Mouse (Mus musculus) central nervous system, embryonic 18 days (tissue): Measurements from ENCODE around the gene Apon. TPM values are rescaled to one million over a fixed set of nuclear protein-coding genes. Genes with fewer than 3 reads are reported as not detected.

Experiments used
- polyA plus RNA-seq: library from polyadenylated mRNA; depleted of rRNA; stranded (reverse); fragments of >200 nt; gene quantifications from 2 replicates; pipeline ENCODE4 v1.2.3, GENCODE M21; 2012; rRNA removed

Apon gene
- polyA plus RNA-seq: 0.12 TPM in 2 replicates

DNA sequence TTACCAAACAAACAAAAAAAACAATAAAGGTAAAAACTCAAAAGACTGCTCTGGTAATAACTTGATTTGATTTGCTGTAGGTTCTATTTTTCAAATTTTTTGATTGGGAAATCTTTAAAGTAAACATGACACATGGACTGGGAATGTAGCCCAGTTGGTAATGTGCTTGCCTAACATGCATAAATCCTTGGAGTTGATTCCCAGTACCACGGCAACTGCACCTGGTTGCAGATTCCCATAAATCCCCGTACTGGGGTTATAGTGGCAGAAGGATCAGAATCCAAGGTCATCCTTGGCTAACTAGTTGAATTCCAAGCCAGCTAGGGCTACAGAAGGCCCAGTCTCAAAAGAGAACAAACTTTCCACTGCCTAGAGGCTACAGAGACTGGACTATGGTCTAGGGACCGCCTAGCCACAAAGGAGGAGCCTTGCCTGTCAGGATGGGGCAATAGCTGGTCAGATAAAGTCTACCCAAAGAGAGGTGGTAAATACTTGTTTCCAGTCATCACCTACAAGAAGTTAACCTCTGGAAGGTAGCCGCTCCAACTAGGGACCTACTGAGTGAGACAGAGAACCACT, at the start of gene Apon:
TSS of gene Apon (plus strand) at position 420 of the 579 bp plus-strand sequence.

DNA sequence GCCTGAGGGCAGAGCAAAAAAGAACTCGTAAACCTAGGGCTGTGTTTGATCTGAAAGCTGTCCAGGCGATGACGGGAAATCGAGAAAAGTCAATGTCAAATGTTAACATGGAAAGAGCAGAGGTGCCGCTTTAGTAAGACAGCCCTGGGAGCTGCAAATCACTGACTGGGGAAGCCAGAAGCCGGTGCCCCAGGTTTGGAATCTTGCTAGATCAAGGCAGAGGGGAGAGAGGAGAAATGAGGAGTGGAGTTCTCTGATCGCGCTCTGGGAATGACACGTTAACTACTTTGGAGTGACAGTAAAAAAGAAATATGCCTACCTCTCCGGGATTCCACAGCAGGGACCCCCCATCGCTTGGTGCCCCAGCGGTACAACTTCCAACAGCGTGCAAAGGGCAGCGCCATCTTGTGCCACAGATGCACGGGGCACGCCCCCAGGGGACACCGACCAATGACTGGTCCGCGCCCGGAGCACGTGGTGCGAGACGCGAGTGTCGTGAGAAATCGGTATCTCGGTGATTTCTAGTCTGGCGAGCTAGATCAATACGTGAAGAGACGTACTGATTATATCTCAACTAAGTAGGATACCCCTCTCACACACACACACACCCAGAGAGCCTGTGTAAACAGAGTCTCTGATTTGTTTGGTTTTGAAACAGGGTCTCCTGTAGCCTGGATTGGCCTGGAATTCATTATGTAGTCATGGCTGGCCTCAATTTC, 42.3 kb upstream of the Apon start, which contains the start of gene Spryd4:
TSS of gene Spryd4 (minus strand) at position 418 of the 719 bp plus-strand sequence.

DNA sequence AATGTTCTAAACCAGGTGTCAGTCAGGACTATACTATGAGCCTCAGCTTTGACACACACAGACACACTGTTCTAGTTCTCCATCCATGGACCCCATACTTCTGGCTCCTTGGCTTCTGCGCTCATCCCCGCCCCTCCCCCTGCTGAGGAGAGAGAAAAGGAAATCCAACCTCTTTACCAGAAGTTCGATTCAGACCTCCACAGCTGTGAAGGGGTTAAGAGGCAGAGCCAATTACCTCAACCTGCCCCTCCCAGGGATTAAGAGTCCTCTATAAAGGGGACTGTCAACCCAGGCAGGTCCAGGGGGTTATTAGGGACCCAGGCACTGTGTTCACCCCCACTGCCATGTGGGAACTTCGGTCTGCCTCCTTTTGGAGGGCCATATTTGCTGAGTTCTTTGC, 28.4 kb upstream of the Apon start, which contains the start of gene Mip:
TSS of gene Mip (plus strand) at position 301 of the 400 bp plus-strand sequence.

DNA sequence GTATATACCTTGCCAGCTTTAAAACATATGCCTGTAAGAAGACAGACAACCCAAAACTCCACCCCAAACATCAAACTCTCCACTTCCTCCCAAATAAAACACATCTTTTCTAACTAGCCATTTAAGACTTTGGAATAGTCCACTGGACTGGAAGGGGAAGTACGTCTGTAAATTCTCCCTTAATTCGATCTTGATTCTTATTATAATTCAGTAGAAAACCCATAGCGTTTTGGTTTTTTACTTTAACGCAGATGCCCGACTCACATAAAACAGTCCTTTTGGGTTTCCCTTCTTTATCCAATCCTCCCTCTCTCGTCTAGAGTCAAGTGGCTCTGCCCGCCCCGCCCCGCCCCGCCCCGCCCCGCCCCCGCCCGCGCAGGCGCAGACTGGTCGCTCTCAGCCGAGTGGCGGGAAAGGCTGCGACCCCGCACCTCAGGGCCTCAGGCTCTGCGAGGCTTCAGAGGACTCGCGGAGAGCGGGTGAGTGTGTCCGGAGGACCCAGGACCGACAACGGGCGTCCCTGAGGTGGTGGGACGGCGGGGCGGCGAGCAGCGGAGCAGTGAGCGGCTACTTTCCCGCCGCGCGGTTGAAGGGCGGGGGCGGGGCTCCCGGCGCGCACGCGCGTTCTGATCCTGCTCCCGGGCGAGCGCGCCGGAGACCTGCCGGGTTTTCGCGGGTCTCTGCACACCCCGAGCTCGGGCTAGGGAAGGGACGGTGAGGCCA, 22.0 kb upstream of the Apon start, which contains the start of gene Timeless:
TSS of gene Timeless (plus strand) at position 369 of the 723 bp plus-strand sequence.

DNA sequence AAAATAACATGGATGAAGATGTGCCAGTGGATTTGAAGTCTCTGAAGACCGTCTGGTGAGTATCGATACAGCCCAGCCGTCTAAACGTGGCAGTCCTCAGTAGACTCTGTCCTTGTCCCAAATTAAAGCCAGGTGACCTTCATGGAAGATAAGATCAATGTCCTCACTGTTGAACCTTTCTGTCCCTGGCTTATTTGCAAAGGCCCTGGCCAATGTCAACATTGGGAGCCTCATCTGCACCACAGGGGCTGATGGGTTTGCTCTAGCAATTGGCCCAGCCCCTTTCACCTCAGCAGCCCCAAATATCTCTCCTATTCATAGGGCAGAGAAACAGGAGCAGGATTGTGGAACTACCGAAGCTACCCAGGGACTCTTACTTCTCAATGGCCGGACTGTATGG, 14.5 kb downstream of the Apon start, which contains the start of gene Apof:
TSS of gene Apof (plus strand) at position 301 of the 400 bp plus-strand sequence.

DNA sequence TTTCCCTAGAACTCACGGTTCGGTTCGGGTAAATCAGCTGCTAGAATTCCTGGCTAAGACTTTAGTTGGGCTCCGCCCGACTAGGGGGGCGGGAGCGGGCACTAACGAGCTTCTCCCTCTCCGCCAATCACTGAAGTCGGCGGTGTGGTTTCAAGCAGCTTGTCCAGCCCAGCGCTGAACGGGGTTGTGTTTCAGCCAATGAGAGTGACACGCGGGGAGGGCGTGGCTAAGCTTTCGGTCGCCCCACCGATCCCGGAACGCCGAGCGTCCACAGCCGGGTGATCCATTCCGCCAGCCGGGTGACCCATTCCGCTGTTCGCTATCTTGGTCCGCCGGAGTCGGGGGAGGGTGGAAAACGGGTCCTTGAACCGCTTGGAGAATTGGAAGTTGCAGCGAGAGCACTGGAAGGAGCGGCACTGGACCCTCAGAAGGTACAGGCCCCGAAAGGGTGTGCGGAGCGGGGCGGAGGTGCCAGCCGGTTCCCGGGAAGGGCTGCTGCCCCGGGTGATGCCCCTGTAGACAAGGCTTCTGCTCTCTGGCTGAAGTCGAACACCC, 16.5 kb downstream of the Apon start, which contains the start of gene Stat2:
TSS of gene Stat2 (plus strand) at position 273 of the 555 bp plus-strand sequence.

DNA sequence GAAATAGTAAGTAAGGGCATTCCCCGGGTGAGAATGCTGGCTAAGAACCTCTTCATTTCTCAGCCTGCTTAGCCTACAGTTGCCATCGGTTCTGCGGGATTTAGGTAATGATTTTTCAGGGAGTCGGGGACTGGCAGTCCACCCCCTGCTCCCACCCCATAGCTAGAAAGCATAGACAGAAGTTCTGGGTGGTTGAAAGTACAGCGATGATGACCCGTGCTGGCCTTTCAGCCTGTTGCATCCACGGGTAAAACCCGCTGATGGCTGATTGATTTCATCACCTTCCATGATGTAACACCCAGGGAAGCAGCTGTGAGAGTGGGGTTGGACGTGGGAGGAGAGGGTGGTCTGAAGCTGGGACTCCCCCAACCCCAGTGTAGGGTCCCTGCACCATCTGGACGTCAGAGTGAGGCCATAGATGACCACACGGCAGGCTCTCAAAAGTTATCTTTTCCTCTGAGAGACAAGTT, 44.8 kb downstream of the Apon start, which contains the start of gene Il23a:
TSS of gene Il23a (minus strand) at position 51 of the 470 bp plus-strand sequence.

DNA sequence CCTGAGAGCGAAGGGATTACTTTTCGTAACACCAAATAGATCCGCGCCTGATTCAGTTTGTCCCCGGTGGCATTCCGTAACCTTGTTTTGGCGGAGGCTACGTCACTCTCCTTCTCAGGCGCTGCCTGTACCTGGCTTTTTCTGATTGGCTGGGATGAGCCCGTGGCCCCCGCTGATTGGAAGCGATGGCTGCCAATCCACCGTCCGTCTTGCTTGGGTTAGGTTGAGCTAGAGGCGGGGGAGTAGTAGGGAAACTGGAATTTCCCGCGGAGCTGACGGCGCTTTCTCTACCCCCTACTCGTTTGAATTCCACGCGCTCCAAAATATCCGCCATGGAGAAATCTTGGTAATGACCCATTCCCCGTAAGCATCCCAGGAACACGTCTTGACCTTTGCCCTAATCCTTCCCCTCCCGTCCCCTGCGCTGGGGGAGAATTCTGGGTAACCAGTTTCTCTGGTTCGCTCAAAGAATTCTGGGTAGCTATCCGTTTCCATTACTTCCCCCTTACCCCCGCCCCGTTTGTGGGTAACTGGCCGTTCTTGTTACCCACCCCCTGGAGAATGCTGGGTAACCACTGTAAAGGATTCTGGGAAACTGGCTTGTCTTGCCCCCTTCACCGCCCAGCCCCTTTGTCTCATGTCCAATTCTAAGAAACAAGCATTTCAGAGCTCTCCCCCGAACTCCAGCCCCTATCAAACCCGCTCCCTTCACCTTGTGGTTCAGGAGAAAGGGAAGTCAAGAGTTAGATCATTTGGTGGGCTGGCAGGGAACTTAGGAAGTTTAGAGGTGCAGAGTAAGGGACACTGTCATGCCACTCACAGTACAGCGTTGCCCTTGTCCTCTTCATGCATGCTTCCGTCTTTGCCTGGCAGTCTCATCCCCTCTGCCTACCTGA, 49.5 kb downstream of the Apon start, which contains the start of gene Pan2:
TSS of gene Pan2 (plus strand) at position 210 of the 896 bp plus-strand sequence.

Other genes starting within 250 kb of the Apon start
- gene Hsd17b6, start 246.5 kb upstream of the Apon start, polyA plus RNA-seq: not detected in 2 replicates
- 28.8 and 29.3 TPM in 2 replicates for gene Prim1, start 238.9 kb upstream of the Apon start, polyA plus RNA-seq
- 338 and 351 TPM in 2 replicates for gene Naca, start 218.5 kb upstream of the Apon start, polyA plus RNA-seq
- gene Ptges3, start 195.1 kb upstream of the Apon start, polyA plus RNA-seq: 78.8 and 81.9 TPM in 2 replicates
- gene Atp5b, start 170.8 kb upstream of the Apon start, polyA plus RNA-seq: 1,417 and 1,472 TPM in 2 replicates
- gene Baz2a, start 162.5 kb upstream of the Apon start, polyA plus RNA-seq: 23.7 and 23.9 TPM in 2 replicates
- gene Rbms2, start 73.8 kb upstream of the Apon start, polyA plus RNA-seq: 15.2 and 16.2 TPM in 2 replicates
- gene Gls2, start 59.6 kb upstream of the Apon start, polyA plus RNA-seq: 4.4 and 4.9 TPM in 2 replicates
- 13.7 and 13.9 TPM in 2 replicates for gene Spryd4, start 42.3 kb upstream of the Apon start, polyA plus RNA-seq
- 0.05 and 0.11 TPM in 2 replicates for gene Mip, start 28.3 kb upstream of the Apon start, polyA plus RNA-seq
- gene Timeless, start 22.0 kb upstream of the Apon start, polyA plus RNA-seq: 8.5 and 8.8 TPM in 2 replicates
- gene Apof, start 14.6 kb downstream of the Apon start, polyA plus RNA-seq: 0.12 and 0.17 TPM in 2 replicates
- gene Stat2, start 16.5 kb downstream of the Apon start, polyA plus RNA-seq: 33.4 and 33.7 TPM in 2 replicates
- 0.12 and 0.13 TPM in 2 replicates for gene Il23a, start 44.7 kb downstream of the Apon start, polyA plus RNA-seq
- 30.4 and 30.5 TPM in 2 replicates for gene Pan2, start 49.2 kb downstream of the Apon start, polyA plus RNA-seq
- gene Cnpy2, start 68.4 kb downstream of the Apon start, polyA plus RNA-seq: 88.9 and 96.2 TPM in 2 replicates
- 197 and 201 TPM in 2 replicates for gene Cs, start 83.6 kb downstream of the Apon start, polyA plus RNA-seq
- gene Coq10a, start 114.9 kb downstream of the Apon start, polyA plus RNA-seq: 86.2 and 87.5 TPM in 2 replicates
- 41.2 and 46.4 TPM in 2 replicates for gene Ankrd52, start 123.0 kb downstream of the Apon start, polyA plus RNA-seq
- 0.53 and 0.54 TPM in 2 replicates for gene Slc39a5, start 147.1 kb downstream of the Apon start, polyA plus RNA-seq
- gene Nabp2, start 157.4 kb downstream of the Apon start, polyA plus RNA-seq: 95.9 and 102 TPM in 2 replicates
- 84.4 and 89.6 TPM in 2 replicates for gene Rnf41, start 157.6 kb downstream of the Apon start, polyA plus RNA-seq
- gene Smarcc2, start 205.2 kb downstream of the Apon start, polyA plus RNA-seq: 299 and 327 TPM in 2 replicates
- gene Myl6, start 240.0 kb downstream of the Apon start, polyA plus RNA-seq: 1,229 and 1,412 TPM in 2 replicates
- gene Myl6b, start 244.6 kb downstream of the Apon start, polyA plus RNA-seq: 50.3 and 54.8 TPM in 2 replicates